Mouse (Mus musculus) ES-Bruce4 (cell line): Measurements from ENCODE around the gene Banp.

Experiments
- CTCF ChIP-seq: IDR thresholded peaks from one replicate; pipeline ENCODE4 v1.8.1; 2011; ENCODE audit warnings: low read depth, low read length
- EP300 ChIP-seq: IDR thresholded peaks from 2 replicates; pipeline ENCODE4 v1.6.1; 2011; ENCODE audit warnings: low read depth, low read length; ENCODE audit not compliant: insufficient read depth
- POLR2A ChIP-seq: IDR thresholded peaks from one replicate; pipeline ENCODE4 v1.8.1; 2011; ENCODE audit warnings: low read length; ENCODE audit not compliant: insufficient read depth

DNA sequence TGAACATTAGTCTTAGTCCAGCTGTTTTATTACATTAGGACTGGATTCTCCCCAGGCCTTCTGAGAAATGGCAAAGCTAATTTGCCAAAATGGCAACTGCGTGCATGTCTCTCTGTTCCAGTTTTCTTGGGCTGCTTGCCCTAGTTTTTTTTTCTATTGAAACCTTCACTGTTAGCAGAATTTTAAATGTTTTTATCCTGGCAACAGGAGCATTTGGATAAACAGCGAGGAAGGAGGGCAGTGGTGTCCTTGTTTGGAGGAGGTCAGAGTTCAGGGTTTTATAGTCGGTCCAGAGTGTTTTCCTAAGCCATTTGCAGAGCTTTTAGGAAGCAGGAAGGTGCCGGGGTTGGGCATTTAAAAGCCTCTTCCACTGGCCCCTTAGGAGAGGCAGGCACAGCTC, 18.4 kb downstream of the Banp start:
- no peak for TF ChIP-seq CTCF
- TF ChIP-seq POLR2A = no peak
- no peak for TF ChIP-seq EP300
